Mouse (Mus musculus): Measurements from ENCODE around the gene Gls.

Gls gene

GRCm38 (mm10) chr1:52248899-52249556, 16.0 kb upstream of the Gls start:
- DNase-seq (ENCODE audit: extremely low read depth, low read depth, low spot score), result no peak

GRCm38 (mm10) chr1:52242270-52242669, 9.2 kb upstream of the Gls start:
- DNase-seq (ENCODE audit: extremely low read depth, low read depth, low spot score), result peak; percentile 84

- no peak for DNase-seq (ENCODE audit: extremely low read depth, low read depth, low spot score)
Observed at GRCm38 (mm10) chr1:52232766-52233140, 279 bp downstream of the Gls start.

DNA sequence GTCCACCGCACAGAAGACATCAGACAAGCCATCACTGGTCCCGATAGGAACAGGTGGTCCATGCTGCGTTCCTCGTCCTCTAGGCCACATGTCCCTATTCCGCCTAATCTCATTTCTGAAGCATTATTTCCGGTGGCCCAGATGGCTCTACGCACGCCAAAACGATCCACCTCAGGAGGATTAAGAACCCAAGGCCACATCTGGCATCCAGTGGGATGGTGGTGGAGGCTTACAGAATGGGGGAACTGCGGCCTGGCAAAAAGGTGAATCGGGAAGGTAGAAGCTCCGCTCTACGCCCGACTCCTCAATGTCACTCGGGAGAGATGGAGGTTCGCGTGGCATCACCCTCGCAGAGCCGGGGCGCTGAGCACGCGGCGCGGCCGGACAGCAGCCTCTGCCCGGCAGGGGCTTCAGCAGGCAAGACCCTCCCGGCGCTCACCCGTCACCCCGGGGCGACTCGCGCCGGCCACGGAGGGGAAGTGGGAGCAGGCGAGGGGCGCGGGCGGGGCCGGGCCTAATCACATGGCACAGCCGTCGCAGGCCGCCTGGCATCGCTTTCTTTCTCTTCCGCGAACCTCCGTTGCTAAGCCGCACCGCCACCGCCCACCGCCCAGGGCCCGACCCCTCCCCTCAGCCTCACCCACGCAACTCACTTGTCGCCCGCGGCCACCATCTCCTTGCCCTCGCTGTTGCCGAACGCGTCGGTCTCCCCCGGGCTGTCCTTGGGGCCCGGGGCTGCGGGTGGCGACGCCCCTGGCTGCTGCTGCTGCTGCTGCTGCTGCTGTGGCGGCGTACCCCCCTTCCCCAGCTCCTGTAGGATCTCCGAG, 880 bp downstream of the Gls start:
- DNase-seq (ENCODE audit: extremely low read depth, low read depth, low spot score), result no peak

- no peak for DNase-seq (ENCODE audit: extremely low read depth, low read depth, low spot score)
Observed at GRCm38 (mm10) chr1:52230404-52230803, 2.6 kb downstream of the Gls start.

DNA sequence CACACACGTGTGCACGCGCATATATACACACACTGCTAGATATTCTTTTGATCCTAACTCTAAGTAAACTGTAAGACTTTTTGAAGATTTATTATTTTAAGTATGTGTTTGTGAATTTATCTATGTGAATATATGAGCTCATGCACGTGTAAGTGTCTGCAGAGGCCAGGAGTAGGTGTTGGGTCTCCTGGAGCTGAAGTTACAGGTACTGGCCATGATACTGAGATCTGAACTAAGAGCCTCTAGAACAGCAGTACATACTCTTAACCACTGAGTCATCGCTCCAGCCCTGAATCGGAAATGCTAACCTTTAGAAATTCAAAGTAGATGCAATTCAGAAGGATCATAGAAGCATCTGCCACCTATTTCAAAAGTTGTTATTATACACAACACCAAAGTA, 4.9 kb downstream of the Gls start:
- DNase-seq (ENCODE audit: extremely low read depth, low read depth, low spot score), result no peak

DNA sequence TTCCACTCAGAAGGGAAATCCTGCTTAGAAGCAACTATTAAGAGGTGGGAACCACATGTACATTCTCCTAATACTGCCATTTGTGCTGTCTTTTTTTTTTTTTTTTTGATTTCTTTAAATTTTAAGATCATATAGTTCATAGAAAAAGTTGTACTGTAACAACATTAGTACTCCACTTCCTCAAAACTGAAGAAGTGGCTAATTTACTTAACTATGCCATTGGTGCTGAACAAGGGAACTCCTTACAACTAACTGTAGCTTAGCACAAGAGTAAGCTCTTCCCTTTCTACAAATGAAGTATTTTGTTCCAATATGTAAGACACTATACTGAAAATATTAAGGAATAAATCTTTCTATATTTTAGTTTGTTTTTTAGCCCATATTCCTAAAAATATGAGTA, 6.6 kb downstream of the Gls start:
- DNase-seq (ENCODE audit: extremely low read depth, low read depth, low spot score), result no peak

- no peak for DNase-seq (ENCODE audit: extremely low read depth, low read depth, low spot score)
Observed at GRCm38 (mm10) chr1:52216766-52217165, 16.3 kb downstream of the Gls start.

GRCm38 (mm10) chr1:52182992-52183391, 50.0 kb downstream of the Gls start:
- DNase-seq (ENCODE audit: extremely low read depth, low read depth, low spot score), result no peak

DNA sequence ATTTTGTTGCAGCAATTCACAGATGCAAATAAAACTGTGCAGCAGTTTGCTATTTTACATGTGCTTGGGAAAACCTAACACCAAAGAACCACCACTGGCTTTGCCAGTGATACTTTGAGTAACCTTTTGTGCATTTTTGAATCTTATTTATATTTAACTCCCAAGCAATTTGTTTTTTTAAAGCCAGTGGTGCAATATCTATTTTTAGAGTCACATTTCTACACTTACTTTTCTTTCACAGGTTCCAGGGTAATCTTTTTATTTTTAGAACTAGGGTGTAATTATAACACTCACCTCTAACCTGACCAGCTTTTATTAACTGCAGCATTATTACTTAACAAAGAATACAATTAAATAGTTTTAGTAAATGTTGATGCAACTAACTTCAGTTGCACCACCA, 51.0 kb downstream of the Gls start:
- no peak for DNase-seq (ENCODE audit: extremely low read depth, low read depth, low spot score)

GRCm38 (mm10) chr1:52179939-52180568, 53.0 kb downstream of the Gls start:
- DNase-seq (ENCODE audit: extremely low read depth, low read depth, low spot score), result no peak

DNA sequence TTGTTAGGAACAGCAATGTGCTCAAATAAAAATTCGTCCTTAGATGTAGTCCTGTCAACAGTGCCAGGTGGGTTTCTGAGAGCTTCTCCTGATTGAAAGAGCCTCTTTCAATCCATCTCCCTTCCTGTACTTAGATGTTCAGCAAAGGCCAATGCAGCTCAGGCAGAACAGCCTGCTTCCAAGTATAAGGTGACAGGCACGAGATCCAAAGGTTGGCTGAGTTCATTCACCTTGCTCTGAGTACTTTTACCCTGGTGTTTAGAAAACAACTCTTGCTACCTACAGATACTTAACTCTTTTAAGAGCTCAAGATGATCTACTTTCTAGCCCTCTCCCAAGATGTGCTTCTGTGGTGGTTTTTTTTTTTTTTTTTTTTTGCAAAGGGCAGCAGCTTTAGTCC, 56.0 kb downstream of the Gls start:
- no peak for DNase-seq (ENCODE audit: extremely low read depth, low read depth, low spot score)

- no peak for DNase-seq (ENCODE audit: extremely low read depth, low read depth, low spot score)
Observed at GRCm38 (mm10) chr1:52175983-52176382, 57.0 kb downstream of the Gls start.

- no peak for DNase-seq (ENCODE audit: extremely low read depth, low read depth, low spot score)
Observed at GRCm38 (mm10) chr1:52175321-52175720, 57.7 kb downstream of the Gls start.

DNA sequence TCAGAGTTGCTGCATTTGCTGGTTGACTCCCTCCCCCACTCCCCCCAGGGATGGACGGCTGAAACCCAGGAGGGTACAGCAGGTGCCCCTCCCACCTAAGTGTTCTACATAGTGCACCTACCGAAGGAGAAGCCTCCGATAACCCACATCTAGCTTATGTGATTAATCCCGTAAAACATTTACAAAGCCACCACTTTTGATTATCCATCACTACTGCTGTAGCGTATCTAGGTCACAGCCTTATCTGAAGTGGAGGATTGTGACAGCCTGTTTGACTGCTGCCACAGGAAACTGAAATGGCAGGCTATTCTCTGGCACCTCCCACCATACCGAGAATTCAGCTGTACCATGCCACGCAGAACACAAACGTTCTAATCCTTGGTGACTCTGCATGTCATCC, 61.8 kb downstream of the Gls start:
- DNase-seq (ENCODE audit: extremely low read depth, low read depth, low spot score), result no peak

DNA sequence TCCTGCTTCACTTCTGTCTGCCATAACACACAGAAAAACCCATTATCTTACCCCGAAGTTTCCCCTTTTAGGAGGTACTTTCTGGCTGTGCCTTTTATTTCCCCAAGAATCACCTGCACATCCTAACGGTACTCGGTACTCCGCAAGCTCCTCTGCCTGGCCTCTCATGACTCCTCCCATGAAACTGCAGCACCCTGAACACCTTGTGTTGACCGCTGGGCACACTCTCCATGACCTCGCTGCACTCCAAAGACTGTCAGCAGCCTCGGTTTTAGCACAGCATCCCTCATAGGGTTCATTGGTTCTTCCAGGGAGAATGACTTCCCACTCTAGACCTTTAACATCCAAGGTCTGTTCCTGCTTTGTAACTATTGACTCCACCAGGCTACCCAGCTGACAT, 62.3 kb downstream of the Gls start:
- DNase-seq (ENCODE audit: extremely low read depth, low read depth, low spot score), result no peak

- DNase-seq (ENCODE audit: extremely low read depth, low read depth, low spot score), result no peak
Observed at GRCm38 (mm10) chr1:52170057-52170456, 63.0 kb downstream of the Gls start.

- DNase-seq (ENCODE audit: extremely low read depth, low read depth, low spot score), result no peak
Observed at GRCm38 (mm10) chr1:52166652-52167220, 66.3 kb downstream of the Gls start.

- DNase-seq (ENCODE audit: extremely low read depth, low read depth, low spot score), result no peak
Observed at GRCm38 (mm10) chr1:52163707-52164457, 69.2 kb downstream of the Gls start.

DNA sequence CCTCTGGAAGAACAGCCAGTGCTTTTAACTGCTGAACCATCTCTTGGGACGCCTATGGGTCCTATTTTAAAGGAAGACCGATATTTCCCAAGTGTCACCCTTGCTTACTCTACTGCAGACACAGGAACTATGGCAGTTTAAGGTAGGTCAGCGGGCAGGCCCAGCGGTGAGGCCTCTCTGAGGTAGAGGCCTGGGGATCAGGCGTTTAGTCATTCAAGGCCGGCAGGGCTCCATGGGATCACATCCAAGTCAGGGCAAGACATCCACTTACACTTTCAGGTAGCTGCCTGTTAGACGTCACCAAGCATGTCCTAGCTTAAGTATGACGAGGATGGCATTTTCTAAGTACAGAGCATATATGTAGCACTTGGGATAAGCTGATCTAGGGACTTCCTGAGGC, 71.9 kb downstream of the Gls start:
- no peak for DNase-seq (ENCODE audit: extremely low read depth, low read depth, low spot score)
